Mouse (Mus musculus): ENCODE measurements around the gene Sp4. TPM values are rescaled to one million over a fixed set of nuclear protein-coding genes. Genes with fewer than 3 reads are reported as not detected.

Gene Sp4
- polyA plus RNA-seq, 1 experiment from 2014 or later: 7.9 TPM

GRCm38 (mm10) chr12:118276385-118276784, 24.9 kb downstream of the Sp4 start:
- no peak for ATAC-seq (ENCODE audit: insufficient number of reproducible peaks, insufficient read depth, low FRiP score, low read depth)
- H3K9ac ChIP-seq (ENCODE audit: low read length): no peak overlapping the region
- H3K4me3 ChIP-seq (ENCODE audit: control insufficient read depth in 1 of 2, insufficient read depth in 1 of 2, low read depth in 1 of 2, low read length in 2 of 2): no peak overlapping the region
- H3K27ac ChIP-seq (replicated peaks in 1 of 2; ENCODE audit: control insufficient read depth in 1 of 2, insufficient read depth in 1 of 2, low read depth in 2 of 2, low read length in 2 of 2): no peak overlapping the region
- no peaks in the 10 kb centered on the region for H3K36me3 ChIP-seq (ENCODE audit: control insufficient read depth, insufficient read depth, low read length)
- H3K27me3 ChIP-seq (ENCODE audit: control insufficient read depth, insufficient read depth, low read length): no peaks in the 10 kb centered on the region
- H3K4me2 ChIP-seq (ENCODE audit: low read length): no peak overlapping the region
- 89% methylated on average over 5 of the region's 5 CpGs for WGBS
- H3K9me3 ChIP-seq (ENCODE audit: control insufficient read depth, low read length): no peaks in the 10 kb centered on the region
- no peaks in the 10 kb centered on the region for H3K4me1 ChIP-seq (ENCODE audit: control insufficient read depth in 2 of 2, insufficient read depth in 2 of 2, low read length in 2 of 2)

GRCm38 (mm10) chr12:118264905-118265304, 36.3 kb downstream of the Sp4 start:
- Histone ChIP-seq H3K36me3 (ENCODE audit: control insufficient read depth, insufficient read depth, low read length) (0 out of 2 replicates have a peak, but pooled peaks cover 4% of the 10 kb centered on the region), H3K4me3 (ENCODE audit: control insufficient read depth in 1 of 2, insufficient read depth in 1 of 2, low read depth in 1 of 2, low read length in 2 of 2) (no peak overlapping the region), H3K9ac (ENCODE audit: low read length) (no peak overlapping the region), H3K9me3 (ENCODE audit: control insufficient read depth, low read length) (no peaks in the 10 kb centered on the region), H3K27me3 (ENCODE audit: control insufficient read depth, insufficient read depth, low read length) (no peaks in the 10 kb centered on the region), H3K4me2 (ENCODE audit: low read length) (no peak overlapping the region), H3K27ac (replicated peaks in 1 of 2; ENCODE audit: control insufficient read depth in 1 of 2, insufficient read depth in 1 of 2, low read depth in 2 of 2, low read length in 2 of 2) (no peak overlapping the region), H3K4me1 (ENCODE audit: control insufficient read depth in 2 of 2, insufficient read depth in 2 of 2, low read length in 2 of 2) (peaks cover 0 to 7% of the 10 kb centered on the region in 2 experiments; a peak in 3 of 4 replicates)
- no peak for ATAC-seq (ENCODE audit: insufficient number of reproducible peaks, insufficient read depth, low FRiP score, low read depth)

DNA sequence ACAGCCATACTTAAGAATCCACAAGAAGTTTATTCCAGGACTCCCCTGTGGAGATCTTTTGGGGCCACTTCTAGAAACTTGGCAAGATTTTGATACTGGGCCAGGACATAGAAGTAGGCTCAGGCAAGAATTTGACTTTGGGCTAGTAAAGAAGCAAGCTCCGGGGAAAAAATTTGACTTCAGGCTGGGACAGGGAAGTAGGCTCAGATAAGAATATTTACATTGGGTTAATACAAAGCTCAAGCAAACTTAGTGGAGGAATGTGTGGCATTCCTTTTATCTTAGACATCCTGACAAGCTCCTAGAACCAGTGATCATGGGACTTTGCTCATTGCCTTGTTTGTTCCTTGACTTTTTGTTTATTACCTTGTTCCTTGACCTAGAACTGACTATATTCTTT, 37.4 kb downstream of the Sp4 start:
- no peak overlapping the region for H3K9ac ChIP-seq (ENCODE audit: low read length)
- H3K27me3 ChIP-seq (ENCODE audit: control insufficient read depth, insufficient read depth, low read length): no peaks in the 10 kb centered on the region
- H3K27ac ChIP-seq (replicated peaks in 1 of 2; ENCODE audit: control insufficient read depth in 1 of 2, insufficient read depth in 1 of 2, low read depth in 2 of 2, low read length in 2 of 2): no peak overlapping the region
- 17% methylated on average over 1 of the region's 1 CpGs for WGBS
- no peak overlapping the region for H3K4me2 ChIP-seq (ENCODE audit: low read length)
- H3K4me3 ChIP-seq (ENCODE audit: control insufficient read depth in 1 of 2, insufficient read depth in 1 of 2, low read depth in 1 of 2, low read length in 2 of 2): no peak overlapping the region
- H3K4me1 ChIP-seq (ENCODE audit: control insufficient read depth in 2 of 2, insufficient read depth in 2 of 2, low read length in 2 of 2): peaks cover 0 to 7% of the 10 kb centered on the region in 2 experiments; a peak in 3 of 4 replicates
- H3K9me3 ChIP-seq (ENCODE audit: control insufficient read depth, low read length): no peaks in the 10 kb centered on the region
- H3K36me3 ChIP-seq (ENCODE audit: control insufficient read depth, insufficient read depth, low read length): 0 out of 2 replicates have a peak, but pooled peaks cover 6% of the 10 kb centered on the region
- no peak for ATAC-seq (ENCODE audit: insufficient number of reproducible peaks, insufficient read depth, low FRiP score, low read depth)

DNA sequence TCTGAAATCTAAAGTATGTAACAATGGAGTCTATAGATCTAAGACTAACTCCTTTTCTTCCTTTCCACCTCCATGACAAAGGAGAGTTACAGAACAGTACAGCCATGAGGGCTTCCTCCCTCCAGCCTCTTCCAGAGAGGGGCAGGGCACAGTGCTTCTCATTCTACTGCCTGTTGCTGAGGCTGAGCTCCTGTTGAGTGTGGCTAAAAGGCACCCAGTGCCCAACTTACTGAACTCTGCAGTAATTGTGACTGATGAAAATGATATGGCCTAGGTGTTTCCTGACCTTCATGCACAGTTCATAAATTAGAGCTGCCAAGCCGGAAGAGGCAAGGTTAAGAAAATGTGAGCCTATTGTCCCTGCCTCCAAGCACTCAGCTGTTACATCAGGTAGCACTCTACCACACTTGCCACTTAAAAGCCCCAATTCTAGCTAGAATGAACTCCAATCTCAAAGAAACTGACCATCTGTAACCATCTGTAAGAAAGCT, 45.9 kb downstream of the Sp4 start:
- Histone ChIP-seq H3K9ac (ENCODE audit: low read length) (no peak overlapping the region), H3K4me2 (ENCODE audit: low read length) (no peak overlapping the region), H3K27me3 (ENCODE audit: control insufficient read depth, insufficient read depth, low read length) (no peaks in the 10 kb centered on the region), H3K9me3 (ENCODE audit: control insufficient read depth, low read length) (no peaks in the 10 kb centered on the region), H3K36me3 (ENCODE audit: control insufficient read depth, insufficient read depth, low read length) (peaks cover 17% of the 10 kb centered on the region; the same call in 1 of the 2 replicates), H3K27ac (replicated peaks in 1 of 2; ENCODE audit: control insufficient read depth in 1 of 2, insufficient read depth in 1 of 2, low read depth in 2 of 2, low read length in 2 of 2) (no peak overlapping the region), H3K4me3 (ENCODE audit: control insufficient read depth in 1 of 2, insufficient read depth in 1 of 2, low read depth in 1 of 2, low read length in 2 of 2) (no peak overlapping the region), H3K4me1 (ENCODE audit: control insufficient read depth in 2 of 2, insufficient read depth in 2 of 2, low read length in 2 of 2) (no peaks in the 10 kb centered on the region)
- WGBS: 72% methylated on average over 1 of the region's 1 CpGs
- ATAC-seq (ENCODE audit: insufficient number of reproducible peaks, insufficient read depth, low FRiP score, low read depth): no peak

- no peak for ATAC-seq (ENCODE audit: insufficient number of reproducible peaks, insufficient read depth, low FRiP score, low read depth)
- Histone ChIP-seq H3K4me3 (ENCODE audit: control insufficient read depth in 1 of 2, insufficient read depth in 1 of 2, low read depth in 1 of 2, low read length in 2 of 2) (no peak overlapping the region), H3K9me3 (ENCODE audit: control insufficient read depth, low read length) (no peaks in the 10 kb centered on the region), H3K27me3 (ENCODE audit: control insufficient read depth, insufficient read depth, low read length) (no peaks in the 10 kb centered on the region), H3K27ac (replicated peaks in 1 of 2; ENCODE audit: control insufficient read depth in 1 of 2, insufficient read depth in 1 of 2, low read depth in 2 of 2, low read length in 2 of 2) (no peak overlapping the region), H3K9ac (ENCODE audit: low read length) (no peak overlapping the region), H3K4me1 (ENCODE audit: control insufficient read depth in 2 of 2, insufficient read depth in 2 of 2, low read length in 2 of 2) (no peaks in the 10 kb centered on the region), H3K36me3 (ENCODE audit: control insufficient read depth, insufficient read depth, low read length) (no peaks in the 10 kb centered on the region), H3K4me2 (ENCODE audit: low read length) (no peak overlapping the region)
- 57% methylated on average over 3 of the region's 3 CpGs for WGBS
Measured at GRCm38 (mm10) chr12:118221182-118221581, 80.1 kb downstream of the Sp4 start.

GRCm38 (mm10) chr12:118220062-118220461, 81.2 kb downstream of the Sp4 start:
- Histone ChIP-seq H3K27me3 (ENCODE audit: control insufficient read depth, insufficient read depth, low read length) (no peaks in the 10 kb centered on the region), H3K9ac (ENCODE audit: low read length) (no peak overlapping the region), H3K27ac (replicated peaks in 1 of 2; ENCODE audit: control insufficient read depth in 1 of 2, insufficient read depth in 1 of 2, low read depth in 2 of 2, low read length in 2 of 2) (no peak overlapping the region), H3K4me2 (ENCODE audit: low read length) (no peak overlapping the region), H3K4me1 (ENCODE audit: control insufficient read depth in 2 of 2, insufficient read depth in 2 of 2, low read length in 2 of 2) (no peaks in the 10 kb centered on the region), H3K36me3 (ENCODE audit: control insufficient read depth, insufficient read depth, low read length) (no peaks in the 10 kb centered on the region), H3K9me3 (ENCODE audit: control insufficient read depth, low read length) (no peaks in the 10 kb centered on the region), H3K4me3 (ENCODE audit: control insufficient read depth in 1 of 2, insufficient read depth in 1 of 2, low read depth in 1 of 2, low read length in 2 of 2) (no peak overlapping the region)
- ATAC-seq (ENCODE audit: insufficient number of reproducible peaks, insufficient read depth, low FRiP score, low read depth): no peak

- Histone ChIP-seq H3K4me3 (ENCODE audit: control insufficient read depth in 1 of 2, insufficient read depth in 1 of 2, low read depth in 1 of 2, low read length in 2 of 2) (no peak overlapping the region), H3K4me1 (ENCODE audit: control insufficient read depth in 2 of 2, insufficient read depth in 2 of 2, low read length in 2 of 2) (no peaks in the 10 kb centered on the region), H3K9ac (ENCODE audit: low read length) (no peak overlapping the region), H3K4me2 (ENCODE audit: low read length) (no peak overlapping the region), H3K9me3 (ENCODE audit: control insufficient read depth, low read length) (no peaks in the 10 kb centered on the region), H3K36me3 (ENCODE audit: control insufficient read depth, insufficient read depth, low read length) (no peaks in the 10 kb centered on the region), H3K27me3 (ENCODE audit: control insufficient read depth, insufficient read depth, low read length) (no peaks in the 10 kb centered on the region), H3K27ac (replicated peaks in 1 of 2; ENCODE audit: control insufficient read depth in 1 of 2, insufficient read depth in 1 of 2, low read depth in 2 of 2, low read length in 2 of 2) (no peak overlapping the region)
- no peak for ATAC-seq (ENCODE audit: insufficient number of reproducible peaks, insufficient read depth, low FRiP score, low read depth)
- WGBS: 72% methylated on average over 2 of the region's 2 CpGs
Measured at GRCm38 (mm10) chr12:118212163-118212562, 89.1 kb downstream of the Sp4 start.

GRCm38 (mm10) chr12:118198386-118199093, 102.7 kb downstream of the Sp4 start, which contains the start of gene Dnah11:
Gene Dnah11 (minus strand): TSS chr12:118199043.
- H3K4me3 ChIP-seq (ENCODE audit: control insufficient read depth in 1 of 2, insufficient read depth in 1 of 2, low read depth in 1 of 2, low read length in 2 of 2): peak within 1 kb of the TSS; percentile 51 to 66
- H3K36me3 ChIP-seq (ENCODE audit: control insufficient read depth, insufficient read depth, low read length): no peaks in the 10 kb centered on the region
- H3K9ac ChIP-seq (ENCODE audit: low read length): peak within 1 kb of the TSS; percentile 38; the same call in 1 of the 2 replicates
- under 1% methylated on average over 47 of the region's 47 CpGs for WGBS
- H3K9me3 ChIP-seq (ENCODE audit: control insufficient read depth, low read length): no peaks in the 10 kb centered on the region
- ATAC-seq (ENCODE audit: insufficient number of reproducible peaks, insufficient read depth, low FRiP score, low read depth): peak; percentile 83
- no peak within 1 kb of the TSS for H3K27ac ChIP-seq (replicated peaks in 1 of 2; ENCODE audit: control insufficient read depth in 1 of 2, insufficient read depth in 1 of 2, low read depth in 2 of 2, low read length in 2 of 2)
- no peaks in the 10 kb centered on the region for H3K4me1 ChIP-seq (ENCODE audit: control insufficient read depth in 2 of 2, insufficient read depth in 2 of 2, low read length in 2 of 2)
- H3K4me2 ChIP-seq (ENCODE audit: low read length): peak within 1 kb of the TSS; percentile 86
- H3K27me3 ChIP-seq (ENCODE audit: control insufficient read depth, insufficient read depth, low read length): peaks cover 37% of the 10 kb centered on the region
